Mouse (Mus musculus): ENCODE measurements around the gene 4930432K21Rik.
A peak's percentile ranks its signal among the peaks of the same experiment; 100 is the strongest.

4930432K21Rik gene

GRCm38 (mm10) chr8:84203975-84204772 lies 56.3 kb downstream of the 4930432K21Rik start:
- no peak for ATAC-seq (ENCODE audit: insufficient number of reproducible peaks, low FRiP score, low TSS enrichment)

GRCm38 (mm10) chr8:84205073-84205472 lies 57.2 kb downstream of the 4930432K21Rik start:
- ATAC-seq (ENCODE audit: insufficient number of reproducible peaks, low FRiP score, low TSS enrichment): no peak

DNA sequence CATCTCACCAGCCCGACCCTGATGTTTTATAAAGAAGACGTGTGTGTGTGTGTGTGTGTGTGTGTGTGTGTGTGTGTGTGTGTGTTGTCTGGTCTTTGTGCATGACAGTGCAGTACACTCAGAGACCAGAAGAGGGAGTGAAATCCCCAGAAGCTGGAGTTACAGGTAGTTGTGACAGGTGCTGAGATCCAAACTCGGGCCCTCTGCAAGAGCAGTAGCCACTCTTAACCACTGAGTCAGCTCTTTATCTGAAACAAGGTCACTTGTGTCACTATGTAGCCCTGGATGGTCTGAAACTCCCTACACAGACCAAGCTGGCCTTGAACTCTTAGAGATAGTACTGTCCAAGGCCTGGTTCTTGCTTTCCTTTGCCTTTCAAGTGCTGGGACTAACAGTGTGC lies 58.8 kb downstream of the 4930432K21Rik start:
- no peak for ATAC-seq (ENCODE audit: insufficient number of reproducible peaks, low FRiP score, low TSS enrichment)

- ATAC-seq (ENCODE audit: insufficient number of reproducible peaks, low FRiP score, low TSS enrichment): no peak
Observed at GRCm38 (mm10) chr8:84207811-84208210, 60.0 kb downstream of the 4930432K21Rik start.

DNA sequence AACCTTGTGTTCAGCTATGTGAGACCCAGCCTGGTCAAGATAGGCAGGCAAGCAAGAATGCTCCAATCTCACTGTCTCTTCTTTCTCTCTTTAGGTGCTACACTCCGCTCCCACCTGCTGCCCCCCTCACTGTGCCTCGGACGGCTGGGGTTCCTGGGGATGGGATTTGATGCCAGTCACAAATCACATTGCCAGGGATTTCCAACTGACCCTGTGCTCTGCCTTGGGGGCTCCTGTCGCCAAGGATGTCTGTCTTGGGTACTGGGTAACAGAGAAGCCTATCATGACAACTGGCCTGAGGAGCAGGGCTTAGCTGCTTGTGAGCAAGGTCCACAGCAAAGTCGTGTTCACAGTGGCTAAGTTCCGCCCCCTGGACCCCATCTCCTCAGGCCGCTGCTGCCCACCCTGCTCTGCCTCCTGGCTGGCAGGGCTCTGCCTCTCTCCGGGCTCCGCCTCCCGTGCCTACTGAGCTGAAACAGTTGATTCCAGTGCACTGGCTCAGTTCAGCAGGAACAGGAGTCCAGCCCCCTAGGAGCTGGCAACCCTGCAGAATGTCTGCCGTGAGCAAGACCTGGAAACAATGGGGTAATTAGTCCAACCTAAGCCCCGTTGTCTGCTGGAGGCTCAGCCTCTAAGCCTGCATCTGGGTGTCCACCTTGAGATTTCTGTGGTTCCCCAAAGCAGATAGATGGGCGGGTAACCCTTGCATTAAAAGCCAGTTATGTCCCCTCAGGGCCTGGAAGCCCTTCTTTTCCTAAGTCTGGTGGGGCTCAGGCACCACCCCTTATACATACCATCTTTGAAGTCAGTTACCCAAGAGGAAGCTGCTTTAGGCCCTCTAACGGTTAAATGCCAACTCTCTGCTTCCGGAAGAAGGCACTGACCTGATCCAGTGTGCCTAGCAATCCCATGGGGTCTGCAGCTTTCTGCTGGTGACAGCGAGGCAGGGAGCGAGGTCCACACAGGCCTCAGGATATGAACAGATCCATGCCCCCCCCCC lies 60.9 kb downstream of the 4930432K21Rik start:
- no peak for ATAC-seq (ENCODE audit: insufficient number of reproducible peaks, low FRiP score, low TSS enrichment)

DNA sequence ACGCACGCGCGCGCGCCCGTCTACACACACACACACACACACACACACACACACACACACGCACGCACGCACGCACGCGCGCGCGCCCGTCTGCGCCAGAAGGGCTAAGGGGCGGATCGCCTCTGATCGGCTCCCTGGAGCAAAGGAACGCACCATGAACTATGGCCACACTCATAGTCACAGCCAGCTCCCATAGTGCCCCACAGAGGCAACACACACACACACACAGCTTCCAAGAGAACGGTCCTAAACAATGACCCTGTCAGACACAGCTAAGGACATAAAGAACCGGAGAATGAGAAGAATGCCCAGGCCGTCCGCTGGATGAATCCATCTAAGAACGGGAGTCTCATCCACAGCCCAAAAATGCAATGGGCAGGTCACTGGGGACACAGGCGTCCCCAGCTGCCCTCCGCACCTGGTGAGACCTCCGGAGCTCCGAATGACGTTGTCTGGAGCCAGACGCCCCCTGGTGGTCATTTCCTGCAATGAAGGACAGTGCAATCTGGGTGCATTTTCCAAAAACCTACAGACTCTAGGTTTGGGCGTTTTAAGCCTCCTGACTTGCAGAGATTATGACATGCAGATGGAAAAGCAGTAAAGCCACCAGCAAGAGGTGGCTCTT lies 62.5 kb downstream of the 4930432K21Rik start:
- peak; percentile 45; the same call in 1 of the 2 replicates for ATAC-seq (ENCODE audit: insufficient number of reproducible peaks, low FRiP score, low TSS enrichment)

- ATAC-seq (ENCODE audit: insufficient number of reproducible peaks, low FRiP score, low TSS enrichment): no peak
Observed at GRCm38 (mm10) chr8:84211202-84211601, 63.4 kb downstream of the 4930432K21Rik start.

- ATAC-seq (ENCODE audit: insufficient number of reproducible peaks, low FRiP score, low TSS enrichment): no peak
Observed at GRCm38 (mm10) chr8:84211881-84212563, 64.2 kb downstream of the 4930432K21Rik start.

GRCm38 (mm10) chr8:84213277-84213676 lies 65.5 kb downstream of the 4930432K21Rik start:
- ATAC-seq (ENCODE audit: insufficient number of reproducible peaks, low FRiP score, low TSS enrichment): no peak

GRCm38 (mm10) chr8:84217206-84217605 lies 69.4 kb downstream of the 4930432K21Rik start:
- ATAC-seq (ENCODE audit: insufficient number of reproducible peaks, low FRiP score, low TSS enrichment): no peak

- no peak for ATAC-seq (ENCODE audit: insufficient number of reproducible peaks, low FRiP score, low TSS enrichment)
Observed at GRCm38 (mm10) chr8:84218143-84218542, 70.3 kb downstream of the 4930432K21Rik start.

DNA sequence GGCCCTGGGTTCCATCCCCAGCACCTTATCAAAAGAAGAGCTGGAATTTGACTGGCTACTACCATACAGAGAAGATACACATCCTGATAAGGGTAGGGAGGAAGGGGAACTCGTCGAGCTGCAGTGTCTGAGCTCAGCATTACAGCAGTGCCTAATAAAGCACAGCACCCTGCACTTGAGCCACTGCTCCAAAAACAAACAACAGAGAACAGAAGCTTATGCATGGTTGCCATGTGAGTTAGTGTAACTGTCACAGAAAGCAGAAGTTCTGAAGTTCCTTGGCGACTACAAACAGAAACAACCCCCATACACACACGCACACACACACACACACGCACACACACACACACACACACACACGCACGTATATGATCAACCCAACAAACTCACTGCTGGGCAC lies 72.3 kb downstream of the 4930432K21Rik start:
- no peak for ATAC-seq (ENCODE audit: insufficient number of reproducible peaks, low FRiP score, low TSS enrichment)

Data from cerebellum, adult (tissue).